Comparison of ENCODE assay signal across 19 mouse cellular contexts in genomic region chr10:69259161-69259560, GRCm38 (mm10). TPM values are rescaled to one million over a fixed set of nuclear protein-coding genes. Genes with fewer than 3 reads are reported as not detected.
DNase-seq lines count a peak whose midpoint lies in the region; ATAC-seq and TF ChIP-seq lines count a peak whose summit lies in the region.
"Had no signal": no experiment of that assay in that cellular context is flagged by ENCODE, and none has a peak within 500 bp of the region (broad histone marks: within the 10 kb centered on the region; RNA-seq: fewer than 3 reads in every experiment).

No protein-coding gene starts in this region.

- no peaks in the 10 kb centered on the region for H3K27me3 ChIP-seq in heart, embryonic 12.5 days (replicated peaks)
- H3K27me3 ChIP-seq in kidney, postnatal 0 days (ENCODE audit: insufficient read depth, low read length): no peaks in the 10 kb centered on the region
- H3K27me3 ChIP-seq in CH12.LX (replicated peaks): no peaks in the 10 kb centered on the region
- no peaks in the 10 kb centered on the region for H3K27me3 ChIP-seq in embryonic facial prominence, embryonic 15.5 days
- no peaks in the 10 kb centered on the region for H3K27me3 ChIP-seq in midbrain, postnatal 0 days (ENCODE audit: insufficient read depth, low read length)
- H3K27me3 ChIP-seq: forebrain, embryonic 15.5 days; intestine, embryonic 15.5 days; neural tube, embryonic 12.5 days had no signal

- no peak for DNase-seq in heart, adult 8-10 months (ENCODE audit: low spot score)
- no peak for DNase-seq in kidney, postnatal 0 days (ENCODE audit: low spot score)
- no peak for DNase-seq in kidney, postnatal 10 days
- DNase-seq in CH12.LX (ENCODE audit: extremely low read depth): no peak
- DNase-seq in midbrain, postnatal 0 days (ENCODE audit: low spot score): no peak
- no peak for DNase-seq in natural killer cell, adult 2 months (ENCODE audit: low spot score in 2 of 2)
- DNase-seq: adrenal gland, postnatal 10 days; cerebellum, adult 9-11 months; embryo, embryonic 11 days; thymus, postnatal 25 days had no signal

- H3K36me3 ChIP-seq in heart, embryonic 12.5 days: peaks cover 10% of the 10 kb centered on the region
- 0 out of 2 replicates have a peak, but pooled peaks cover 3% of the 10 kb centered on the region for H3K36me3 ChIP-seq in kidney, postnatal 0 days (ENCODE audit: insufficient read depth, low read length)
- peaks cover 2 to 3% of the 10 kb centered on the region in 2 experiments for H3K36me3 ChIP-seq in CH12.LX (replicated peaks in 1 of 2; ENCODE audit: control insufficient read depth in 1 of 2, insufficient read depth in 1 of 2, low read length in 1 of 2)
- H3K36me3 ChIP-seq in embryonic facial prominence, embryonic 15.5 days: no peaks in the 10 kb centered on the region; the same call in 1 of the 2 replicates
- no peaks in the 10 kb centered on the region for H3K36me3 ChIP-seq in midbrain, postnatal 0 days (ENCODE audit: insufficient read depth, low read length)
- H3K36me3 ChIP-seq: forebrain, embryonic 15.5 days; intestine, embryonic 15.5 days; neural tube, embryonic 12.5 days had no signal

- TF ChIP-seq POLR2A in CH12.LX (IDR thresholded peaks at IDR 0.05; ENCODE audit: low read depth, low read length): no peak

- H3K27ac ChIP-seq in heart, embryonic 12.5 days (ENCODE audit: poor library complexity, severe bottlenecking): peak overlapping the region; percentile 63
- H3K27ac ChIP-seq in kidney, postnatal 0 days: peak overlapping the region; percentile 60
- H3K27ac ChIP-seq in CH12.LX (ENCODE audit: insufficient read depth, low read depth): peak overlapping the region; percentile 17; the same call in 1 of the 2 replicates
- H3K27ac ChIP-seq in embryonic facial prominence, embryonic 15.5 days (replicated peaks): peak overlapping the region; percentile 34
- H3K27ac ChIP-seq in midbrain, postnatal 0 days (ENCODE audit: low read depth, low read length): no peak overlapping the region
- H3K27ac ChIP-seq: forebrain, embryonic 15.5 days; intestine, embryonic 15.5 days; left cerebral cortex, adult 2 months; neural tube, embryonic 12.5 days had no signal

- no peak overlapping the region for H3K9ac ChIP-seq in heart, embryonic 12.5 days
- H3K9ac ChIP-seq in kidney, postnatal 0 days (ENCODE audit: low read depth, low read length): no peak overlapping the region
- no peak overlapping the region for H3K9ac ChIP-seq in CH12.LX (ENCODE audit: insufficient read depth, low read depth)
- no peak overlapping the region for H3K9ac ChIP-seq in embryonic facial prominence, embryonic 15.5 days
- H3K9ac ChIP-seq in midbrain, postnatal 0 days (replicated peaks; ENCODE audit: low read length, poor library complexity, severe bottlenecking): no peak overlapping the region
- H3K9ac ChIP-seq: forebrain, embryonic 15.5 days; intestine, embryonic 15.5 days; neural tube, embryonic 12.5 days had no signal

- no peak for ATAC-seq in heart, embryonic 12.5 days (ENCODE audit: insufficient number of reproducible peaks, low FRiP score)
- ATAC-seq in kidney, postnatal 0 days (replicated peaks; ENCODE audit: low FRiP score, low read depth): no peak
- ATAC-seq in embryonic facial prominence, embryonic 15.5 days (ENCODE audit: insufficient number of reproducible peaks, low FRiP score, low TSS enrichment, low read depth): no peak
- ATAC-seq in midbrain, postnatal 0 days (ENCODE audit: low FRiP score): no peak
- ATAC-seq: CD4-positive, CD25-positive, alpha-beta regulatory T cell, adult 4 months; forebrain, embryonic 15.5 days; intestine, embryonic 15.5 days; midbrain, embryonic 16.5 days had no signal

- TF ChIP-seq RAD21 in CH12.LX (IDR thresholded peaks at IDR 0.05; ENCODE audit: low read depth, low read length): no peak; the same call in 1 of the 2 replicates

- H3K4me2 ChIP-seq in heart, embryonic 12.5 days: no peak overlapping the region
- no peak overlapping the region for H3K4me2 ChIP-seq in kidney, postnatal 0 days (ENCODE audit: low read length)
- H3K4me2 ChIP-seq in CH12.LX (ENCODE audit: insufficient read depth, low read depth, poor library complexity, severe bottlenecking): peak overlapping the region; percentile 34
- H3K4me2 ChIP-seq in embryonic facial prominence, embryonic 15.5 days (replicated peaks): no peak overlapping the region
- H3K4me2 ChIP-seq in midbrain, postnatal 0 days (ENCODE audit: low read depth, low read length, poor library complexity, severe bottlenecking): no peak overlapping the region
- H3K4me2 ChIP-seq: forebrain, embryonic 15.5 days; intestine, embryonic 15.5 days; neural tube, embryonic 12.5 days had no signal

- dilution Hi-C loops in CH12.LX (cut with MboI; ENCODE audit: extremely low pct_ligation_motif_present, extremely low pct_unique_long_range_greater_than_20kb, low sequenced_read_pairs): no loop called here

- TF ChIP-seq EP300 in CH12.LX (IDR thresholded peaks at IDR 0.05; ENCODE audit: low read length): peak; percentile 32; the same call in 1 of the 2 replicates

- in situ Hi-C loops in CH12.LX (cut with MboI; ENCODE audit: low pct_ligation_motif_present, low pct_unique_long_range_greater_than_20kb, low sequenced_read_pairs): no loop called here

- TF ChIP-seq CTCF in kidney, postnatal 0 days (IDR thresholded peaks at IDR 0.05; ENCODE audit: low read depth): no peak
- no peak for TF ChIP-seq CTCF in CH12.LX (conservative IDR thresholded peaks at IDR 0.05 in 1 of 2, IDR thresholded peaks at IDR 0.05 in 1 of 2; ENCODE audit: low read depth in 2 of 2, low read length in 2 of 2)
- TF ChIP-seq CTCF in midbrain, postnatal 0 days (IDR thresholded peaks at IDR 0.05): no peak

- H3K79me2 ChIP-seq in CH12.LX (replicated peaks; ENCODE audit: control insufficient read depth, extremely low read depth, insufficient read depth, poor library complexity, severe bottlenecking): peaks cover 3% of the 10 kb centered on the region

- WGBS in heart, embryonic 12.5 days: 57% methylated on average over 2 of the region's 2 CpGs
- 22% methylated on average over 2 of the region's 2 CpGs for WGBS in kidney, postnatal 0 days
- 70% methylated on average over 2 of the region's 2 CpGs for WGBS in embryonic facial prominence, embryonic 15.5 days
- 76% methylated on average over 2 of the region's 2 CpGs for WGBS in midbrain, postnatal 0 days

- H3K9me3 ChIP-seq in heart, embryonic 12.5 days (replicated peaks): no peaks in the 10 kb centered on the region
- no peaks in the 10 kb centered on the region for H3K9me3 ChIP-seq in kidney, postnatal 0 days (replicated peaks; ENCODE audit: low read length)
- H3K9me3 ChIP-seq in CH12.LX (replicated peaks; ENCODE audit: low read length): no peaks in the 10 kb centered on the region
- H3K9me3 ChIP-seq in embryonic facial prominence, embryonic 15.5 days (replicated peaks): no peaks in the 10 kb centered on the region
- H3K9me3 ChIP-seq in midbrain, postnatal 0 days (ENCODE audit: low read length): no peaks in the 10 kb centered on the region
- H3K9me3 ChIP-seq: forebrain, embryonic 15.5 days; intestine, embryonic 15.5 days; neural tube, embryonic 12.5 days had no signal

- H3K4me1 ChIP-seq in heart, embryonic 12.5 days (replicated peaks): peaks cover 63% of the 10 kb centered on the region
- H3K4me1 ChIP-seq in kidney, postnatal 0 days (replicated peaks; ENCODE audit: insufficient read depth, low read length): peaks cover 25% of the 10 kb centered on the region
- H3K4me1 ChIP-seq in CH12.LX (ENCODE audit: control insufficient read depth in 1 of 2, insufficient read depth in 2 of 2): peaks cover 27 to 51% of the 10 kb centered on the region in 2 experiments
- H3K4me1 ChIP-seq in embryonic facial prominence, embryonic 15.5 days: peaks cover 15% of the 10 kb centered on the region
- H3K4me1 ChIP-seq in midbrain, postnatal 0 days (ENCODE audit: insufficient read depth, low read length): no peaks in the 10 kb centered on the region
- H3K4me1 ChIP-seq: forebrain, embryonic 15.5 days had no signal

- H3K4me3 ChIP-seq in heart, embryonic 12.5 days: no peak overlapping the region
- no peak overlapping the region for H3K4me3 ChIP-seq in kidney, postnatal 0 days (replicated peaks; ENCODE audit: low read depth, low read length)
- peak overlapping the region in 1 of 3 experiments; percentile 5 for H3K4me3 ChIP-seq in CH12.LX (replicated peaks in 1 of 3; ENCODE audit: low read depth in 2 of 3, low read length in 2 of 3, poor library complexity in 1 of 3)
- no peak overlapping the region for H3K4me3 ChIP-seq in embryonic facial prominence, embryonic 15.5 days (replicated peaks)
- H3K4me3 ChIP-seq in midbrain, postnatal 0 days (ENCODE audit: low read depth, low read length): no peak overlapping the region
- H3K4me3 ChIP-seq: erythroblast, embryonic 14.5 days; forebrain, embryonic 15.5 days; intestine, embryonic 15.5 days; left cerebral cortex, adult 2 months; neural tube, embryonic 12.5 days had no signal

TF ChIP-seq in CH12.LX, 34 proteins besides CTCF, POLR2A, EP300 and RAD21:
- TF ChIP-seq MEF2A (IDR thresholded peaks at IDR 0.05; ENCODE audit: borderline replicate concordance, low read depth, low read length) (no peak), KAT2A (IDR thresholded peaks at IDR 0.05; ENCODE audit: insufficient replicate concordance, low read length) (no peak), ZNF384 (IDR thresholded peaks at IDR 0.05; ENCODE audit: low read depth, low read length) (no peak)

RNA-seq across cellular contexts. Expression of gene A930033H14Rik, which starts 46.3 kb away (rescaled TPM):
- 1.9 TPM in 2 replicates for polyA plus RNA-seq in heart, embryonic 12.5 days (2016; fragmentation: Nextera tagmentation; extraction: Ambion mirVana)
- total RNA-seq in heart, adult 8-10 months (2022): 1 to 10 TPM in 2 of 4 experiments, under 1 TPM in 2; 0.75 to 1.7 (median 1.1) TPM
- polyA plus RNA-seq in kidney, postnatal 0 days (2015; fragmentation: Nextera tagmentation; extraction: Ambion mirVana): 2.3 and 2.9 TPM in 2 replicates
- 0.84 and 0.85 TPM in 2 replicates for total RNA-seq in CH12.LX (2012; rRNA removed)
- total RNA-seq in CH12.LX (2014; rRNA removed): 0.13 and 0.15 TPM in 2 replicates
- 0.46 and 0.50 TPM in 2 replicates for polyA plus RNA-seq in CH12.LX (2012; ENCODE audit: insufficient read length, low read depth)
- polyA plus RNA-seq in embryonic facial prominence, embryonic 15.5 days (2015; fragmentation: Nextera tagmentation; extraction: Ambion mirVana): 3.0 and 3.2 TPM in 2 replicates
- 0.93 and 1.3 TPM in 2 replicates for total RNA-seq in midbrain, postnatal 0 days (2014; rRNA removed)
- 1.3 and 1.5 TPM in 2 replicates for polyA plus RNA-seq in midbrain, postnatal 0 days (2015; fragmentation: Nextera tagmentation; extraction: Ambion mirVana)
- polyA plus RNA-seq: CD4-positive, CD25-positive, alpha-beta regulatory T cell, adult 4 months; erythroblast, embryonic 14.5 days had no signal
